Mouse (Mus musculus): Measurements from ENCODE around the gene Dusp1. TPM values are rescaled to one million over a fixed set of nuclear protein-coding genes. Genes with fewer than 3 reads are reported as not detected.

Dusp1 gene
- polyA plus RNA-seq, 1 experiment, result 11.6 TPM

- Histone ChIP-seq H3K4me3 (no peak overlapping the region), H3ac (ENCODE audit: control insufficient read depth, insufficient read length) (no peak overlapping the region), H3K79me2 (ENCODE audit: control insufficient read depth, insufficient read depth) (no peaks in the 10 kb centered on the region), H3K36me3 (ENCODE audit: control insufficient read depth, insufficient read depth) (no peaks in the 10 kb centered on the region), H3K4me2 (ENCODE audit: low read depth) (no peak overlapping the region), H3K27me3 (ENCODE audit: control insufficient read depth, insufficient read depth, insufficient read length) (no peaks in the 10 kb centered on the region)
- no peak for TF ChIP-seq MYOG (IDR thresholded peaks at IDR 0.05; ENCODE audit: control insufficient read depth in 1 of 3, insufficient read depth in 1 of 3, insufficient read length in 2 of 3, low read depth in 2 of 3)
- no peak for TF ChIP-seq E2F4 (IDR thresholded peaks at IDR 0.05; ENCODE audit: insufficient read depth)
- no peak for TF ChIP-seq POLR2AphosphoS2 (IDR thresholded peaks at IDR 0.05; ENCODE audit: insufficient read length, low read depth)
- TF ChIP-seq POLR2A (IDR thresholded peaks at IDR 0.05; ENCODE audit: insufficient read length, low read depth), result no peak
Observed at GRCm38 (mm10) chr17:26492246-26492645, 69.7 kb downstream of the Dusp1 start.

GRCm38 (mm10) chr17:26490910-26491309 lies 71.0 kb downstream of the Dusp1 start:
- TF ChIP-seq TCF3 (IDR thresholded peaks at IDR 0.05; ENCODE audit: insufficient read length, low read depth), result no peak
- no peak for TF ChIP-seq USF1 (IDR thresholded peaks at IDR 0.05; ENCODE audit: low read depth)
- TF ChIP-seq TCF12 (IDR thresholded peaks at IDR 0.05; ENCODE audit: insufficient read depth, poor library complexity, severe bottlenecking), result no peak
- TF ChIP-seq POLR2A (IDR thresholded peaks at IDR 0.05; ENCODE audit: insufficient read length, low read depth), result no peak
- TF ChIP-seq MYOD1 (IDR thresholded peaks at IDR 0.05; ENCODE audit: control insufficient read depth in 1 of 3, insufficient read length in 2 of 3, low read depth in 2 of 3), result no peak
- TF ChIP-seq CEBPB (IDR thresholded peaks at IDR 0.05; ENCODE audit: insufficient read depth, poor library complexity, severe bottlenecking), result no peak
- no peak for TF ChIP-seq MAX (IDR thresholded peaks at IDR 0.05; ENCODE audit: low read depth)
- H3ac ChIP-seq (ENCODE audit: control insufficient read depth, insufficient read length), result no peak overlapping the region
- H3K4me2 ChIP-seq (ENCODE audit: low read depth), result no peak overlapping the region
- H3K79me2 ChIP-seq (ENCODE audit: control insufficient read depth, insufficient read depth), result no peaks in the 10 kb centered on the region
- no peaks in the 10 kb centered on the region for H3K36me3 ChIP-seq (ENCODE audit: control insufficient read depth, insufficient read depth)
- H3K27me3 ChIP-seq (ENCODE audit: control insufficient read depth, insufficient read depth, insufficient read length), result no peaks in the 10 kb centered on the region
- H3K4me3 ChIP-seq, result no peak overlapping the region

- Histone ChIP-seq H3K36me3 (ENCODE audit: control insufficient read depth, insufficient read depth) (no peaks in the 10 kb centered on the region), H3K4me2 (ENCODE audit: low read depth) (no peak overlapping the region), H3K79me2 (ENCODE audit: control insufficient read depth, insufficient read depth) (no peaks in the 10 kb centered on the region), H3ac (ENCODE audit: control insufficient read depth, insufficient read length) (no peak overlapping the region), H3K27me3 (ENCODE audit: control insufficient read depth, insufficient read depth, insufficient read length) (no peaks in the 10 kb centered on the region), H3K4me3 (no peak overlapping the region)
- no peak for TF ChIP-seq CEBPB (IDR thresholded peaks at IDR 0.05; ENCODE audit: insufficient read depth, poor library complexity, severe bottlenecking)
- no peak for TF ChIP-seq MAX (IDR thresholded peaks at IDR 0.05; ENCODE audit: low read depth)
- TF ChIP-seq E2F4 (IDR thresholded peaks at IDR 0.05; ENCODE audit: insufficient read depth), result no peak
- no peak for TF ChIP-seq POLR2AphosphoS2 (IDR thresholded peaks at IDR 0.05; ENCODE audit: insufficient read length, low read depth)
- TF ChIP-seq SRF (IDR thresholded peaks at IDR 0.05; ENCODE audit: control insufficient read depth, insufficient read length, low read depth), result no peak
- TF ChIP-seq TCF12 (IDR thresholded peaks at IDR 0.05; ENCODE audit: insufficient read depth, poor library complexity, severe bottlenecking), result no peak
- no peak for TF ChIP-seq USF1 (IDR thresholded peaks at IDR 0.05; ENCODE audit: low read depth)
- no peak for TF ChIP-seq REST (IDR thresholded peaks at IDR 0.05; ENCODE audit: insufficient read depth, insufficient read length)
- no peak for TF ChIP-seq TCF3 (IDR thresholded peaks at IDR 0.05; ENCODE audit: insufficient read length, low read depth)
- TF ChIP-seq MYOG (IDR thresholded peaks at IDR 0.05; ENCODE audit: control insufficient read depth in 1 of 3, insufficient read depth in 1 of 3, insufficient read length in 2 of 3, low read depth in 2 of 3), result no peak
- TF ChIP-seq MYOD1 (IDR thresholded peaks at IDR 0.05; ENCODE audit: control insufficient read depth in 1 of 3, insufficient read length in 2 of 3, low read depth in 2 of 3), result no peak
- TF ChIP-seq POLR2A (IDR thresholded peaks at IDR 0.05; ENCODE audit: insufficient read length, low read depth), result no peak
Observed at GRCm38 (mm10) chr17:26490072-26490471, 71.9 kb downstream of the Dusp1 start.

GRCm38 (mm10) chr17:26488711-26489403 lies 73.1 kb downstream of the Dusp1 start:
- no peak overlapping the region for H3K4me3 ChIP-seq
- no peaks in the 10 kb centered on the region for H3K79me2 ChIP-seq (ENCODE audit: control insufficient read depth, insufficient read depth)
- no peaks in the 10 kb centered on the region for H3K36me3 ChIP-seq (ENCODE audit: control insufficient read depth, insufficient read depth)
- no peak overlapping the region for H3ac ChIP-seq (ENCODE audit: control insufficient read depth, insufficient read length)
- TF ChIP-seq POLR2A (IDR thresholded peaks at IDR 0.05; ENCODE audit: insufficient read length, low read depth) (no peak), SRF (IDR thresholded peaks at IDR 0.05; ENCODE audit: control insufficient read depth, insufficient read length, low read depth) (no peak), MYOG (IDR thresholded peaks at IDR 0.05; ENCODE audit: control insufficient read depth in 1 of 3, insufficient read depth in 1 of 3, insufficient read length in 2 of 3, low read depth in 2 of 3) (peak; percentile 81 to 95 (median 94)), CEBPB (IDR thresholded peaks at IDR 0.05; ENCODE audit: insufficient read depth, poor library complexity, severe bottlenecking) (0 out of 2 replicates have a peak, but pooled peaks have one; percentile 15), POLR2AphosphoS2 (IDR thresholded peaks at IDR 0.05; ENCODE audit: insufficient read length, low read depth) (no peak), TCF3 (IDR thresholded peaks at IDR 0.05; ENCODE audit: insufficient read length, low read depth) (peak; percentile 79), USF1 (IDR thresholded peaks at IDR 0.05; ENCODE audit: low read depth) (no peak), E2F4 (IDR thresholded peaks at IDR 0.05; ENCODE audit: insufficient read depth) (no peak), TCF12 (IDR thresholded peaks at IDR 0.05; ENCODE audit: insufficient read depth, poor library complexity, severe bottlenecking) (peak; percentile 82), MYOD1 (IDR thresholded peaks at IDR 0.05; ENCODE audit: control insufficient read depth in 1 of 3, insufficient read length in 2 of 3, low read depth in 2 of 3) (peak; percentile 79 to 97 (median 83))
- H3K4me2 ChIP-seq (ENCODE audit: low read depth), result peak overlapping the region; percentile 40
- no peaks in the 10 kb centered on the region for H3K27me3 ChIP-seq (ENCODE audit: control insufficient read depth, insufficient read depth, insufficient read length)

- peak in 1 of 3 experiments; percentile 35 for TF ChIP-seq MYOD1 (IDR thresholded peaks at IDR 0.05; ENCODE audit: control insufficient read depth in 1 of 3, insufficient read length in 2 of 3, low read depth in 2 of 3)
- no peak for TF ChIP-seq TCF3 (IDR thresholded peaks at IDR 0.05; ENCODE audit: insufficient read length, low read depth)
- no peak for TF ChIP-seq E2F4 (IDR thresholded peaks at IDR 0.05; ENCODE audit: insufficient read depth)
- no peak for TF ChIP-seq POLR2AphosphoS2 (IDR thresholded peaks at IDR 0.05; ENCODE audit: insufficient read length, low read depth)
- no peak for TF ChIP-seq SRF (IDR thresholded peaks at IDR 0.05; ENCODE audit: control insufficient read depth, insufficient read length, low read depth)
- TF ChIP-seq MYOG (IDR thresholded peaks at IDR 0.05; ENCODE audit: control insufficient read depth in 1 of 3, insufficient read depth in 1 of 3, insufficient read length in 2 of 3, low read depth in 2 of 3), result no peak
- TF ChIP-seq MAX (IDR thresholded peaks at IDR 0.05; ENCODE audit: low read depth), result no peak
- H3K4me3 ChIP-seq, result no peak overlapping the region
- H3ac ChIP-seq (ENCODE audit: control insufficient read depth, insufficient read length), result no peak overlapping the region
- H3K36me3 ChIP-seq (ENCODE audit: control insufficient read depth, insufficient read depth), result no peaks in the 10 kb centered on the region
- no peaks in the 10 kb centered on the region for H3K79me2 ChIP-seq (ENCODE audit: control insufficient read depth, insufficient read depth)
- no peak overlapping the region for H3K4me2 ChIP-seq (ENCODE audit: low read depth)
- no peaks in the 10 kb centered on the region for H3K27me3 ChIP-seq (ENCODE audit: control insufficient read depth, insufficient read depth, insufficient read length)
Observed at GRCm38 (mm10) chr17:26487917-26488316, 74.0 kb downstream of the Dusp1 start.

Measured in myocyte (in vitro differentiated cells).